Mouse (Mus musculus): Measurements from ENCODE around the gene Eef1g.
A peak's percentile ranks its signal among the peaks of the same experiment; 100 is the strongest.
"Not testable (repeated sequence)": the region's sequence is repeated elsewhere in the genome, so short reads cannot be mapped to it uniquely, and the experiment has no call there.

Gene Eef1g

GRCm38 (mm10) chr19:8953135-8954039, 13.5 kb upstream of the Eef1g start, which contains the start of gene Tut1:
TSS of gene Tut1 (plus strand) at chr19:8953847.
- no peak for TF ChIP-seq NANOG (IDR thresholded peaks at IDR 0.05; ENCODE audit: borderline replicate concordance, low read length)
- TF ChIP-seq CTCF (conservative IDR thresholded peaks at IDR 0.05; ENCODE audit: low read length): no peak
- no peak for TF ChIP-seq POU5F1 (IDR thresholded peaks at IDR 0.05; ENCODE audit: borderline replicate concordance, low read length)

GRCm38 (mm10) chr19:8954171-8954570, 12.7 kb upstream of the Eef1g start:
- no peaks in the 10 kb centered on the region for H3K27me3 ChIP-seq (ENCODE audit: insufficient read depth, low read length)
- H3K4me3 ChIP-seq (replicated peaks; ENCODE audit: low read length): peak overlapping the region; percentile 98
- TF ChIP-seq POU5F1 (IDR thresholded peaks at IDR 0.05; ENCODE audit: borderline replicate concordance, low read length): no peak
- TF ChIP-seq CTCF (conservative IDR thresholded peaks at IDR 0.05; ENCODE audit: low read length): no peak
- no peak for TF ChIP-seq NANOG (IDR thresholded peaks at IDR 0.05; ENCODE audit: borderline replicate concordance, low read length)
- peaks cover 38% of the 10 kb centered on the region for H3K4me1 ChIP-seq (replicated peaks; ENCODE audit: low read depth, low read length)
- H3K9me3 ChIP-seq (ENCODE audit: low read length): no peaks in the 10 kb centered on the region
- peaks cover 82% of the 10 kb centered on the region for H3K36me3 ChIP-seq (ENCODE audit: insufficient read depth, low read length)

More at GRCm38 (mm10) chr19:8953135-8954039, 13.5 kb upstream of the Eef1g start, which contains the start of gene Tut1:
- H3K36me3 ChIP-seq (ENCODE audit: insufficient read depth, low read length): peaks cover 82% of the 10 kb centered on the region
- H3K9me3 ChIP-seq (ENCODE audit: low read length): no peaks in the 10 kb centered on the region
- H3K4me3 ChIP-seq (replicated peaks; ENCODE audit: low read length): peak within 1 kb of the TSS; percentile 98
- H3K4me1 ChIP-seq (replicated peaks; ENCODE audit: low read depth, low read length): peaks cover 42% of the 10 kb centered on the region
- no peaks in the 10 kb centered on the region for H3K27me3 ChIP-seq (ENCODE audit: insufficient read depth, low read length)

DNA sequence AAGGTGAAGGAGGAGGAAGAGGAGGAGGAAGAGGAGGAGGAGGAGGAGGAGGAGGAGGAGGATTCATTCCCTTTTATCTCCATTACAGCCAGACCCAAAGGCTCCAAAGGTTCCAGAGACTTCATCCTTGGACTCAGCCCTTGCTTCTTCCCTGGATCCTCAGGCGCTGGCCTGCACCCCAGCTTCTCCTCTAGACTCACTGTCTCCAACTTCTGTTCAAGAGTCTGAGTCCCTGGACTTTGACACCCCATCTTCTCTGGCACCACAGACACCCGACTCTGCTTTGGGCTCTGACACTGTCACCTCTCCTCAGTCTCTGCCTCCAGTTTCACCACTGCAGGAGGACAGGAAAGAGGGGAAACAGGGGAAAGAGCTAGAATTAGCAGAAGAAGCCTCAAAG, 4.6 kb upstream of the Eef1g start:
- no peak for TF ChIP-seq NANOG (IDR thresholded peaks at IDR 0.05; ENCODE audit: borderline replicate concordance, low read length)
- no peak for TF ChIP-seq POU5F1 (IDR thresholded peaks at IDR 0.05; ENCODE audit: borderline replicate concordance, low read length)
- TF ChIP-seq CTCF (conservative IDR thresholded peaks at IDR 0.05; ENCODE audit: low read length): no peak
- Histone ChIP-seq H3K4me1 (replicated peaks; ENCODE audit: low read depth, low read length) (peaks cover 22% of the 10 kb centered on the region), H3K27me3 (ENCODE audit: insufficient read depth, low read length) (no peaks in the 10 kb centered on the region), H3K4me3 (replicated peaks; ENCODE audit: low read length) (no peak overlapping the region), H3K9me3 (ENCODE audit: low read length) (no peaks in the 10 kb centered on the region), H3K36me3 (ENCODE audit: insufficient read depth, low read length) (peaks cover 91% of the 10 kb centered on the region)

DNA sequence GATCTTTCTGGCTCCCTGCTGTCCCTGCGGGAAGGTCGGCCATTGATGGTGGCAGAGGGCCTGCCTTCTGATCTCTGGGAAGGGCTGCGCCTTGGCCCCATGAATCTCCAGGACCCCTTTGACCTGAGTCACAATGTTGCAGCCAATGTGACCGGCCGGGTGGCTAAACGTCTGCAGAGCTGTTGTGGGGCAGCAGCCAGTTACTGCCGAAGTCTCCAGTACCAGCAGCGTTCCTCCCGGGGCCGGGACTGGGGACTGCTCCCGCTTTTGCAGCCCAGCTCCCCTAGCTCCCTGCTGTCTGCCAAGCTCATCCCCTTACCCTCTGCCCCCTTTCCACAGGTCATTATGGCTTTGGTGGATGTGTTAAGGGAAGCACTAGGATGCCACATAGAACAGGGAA, 1.8 kb upstream of the Eef1g start:
- TF ChIP-seq POU5F1 (IDR thresholded peaks at IDR 0.05; ENCODE audit: borderline replicate concordance, low read length) (no peak), CTCF (conservative IDR thresholded peaks at IDR 0.05; ENCODE audit: low read length) (no peak)
- Histone ChIP-seq H3K36me3 (ENCODE audit: insufficient read depth, low read length) (peaks cover 91% of the 10 kb centered on the region), H3K9me3 (ENCODE audit: low read length) (no peaks in the 10 kb centered on the region), H3K4me1 (replicated peaks; ENCODE audit: low read depth, low read length) (peaks cover 38% of the 10 kb centered on the region), H3K4me3 (replicated peaks; ENCODE audit: low read length) (peak overlapping the region; percentile 83; the same call in 1 of the 2 replicates), H3K27me3 (ENCODE audit: insufficient read depth, low read length) (no peaks in the 10 kb centered on the region)

GRCm38 (mm10) chr19:8965771-8966170, 1.1 kb upstream of the Eef1g start:
- Histone ChIP-seq H3K4me3 (replicated peaks; ENCODE audit: low read length) (peak overlapping the region; percentile 83), H3K36me3 (ENCODE audit: insufficient read depth, low read length) (peaks cover 91% of the 10 kb centered on the region), H3K27me3 (ENCODE audit: insufficient read depth, low read length) (no peaks in the 10 kb centered on the region), H3K9me3 (ENCODE audit: low read length) (no peaks in the 10 kb centered on the region), H3K4me1 (replicated peaks; ENCODE audit: low read depth, low read length) (peaks cover 45% of the 10 kb centered on the region)
- no peak for TF ChIP-seq POU5F1 (IDR thresholded peaks at IDR 0.05; ENCODE audit: borderline replicate concordance, low read length)
- no peak for TF ChIP-seq NANOG (IDR thresholded peaks at IDR 0.05; ENCODE audit: borderline replicate concordance, low read length)
- no peak for TF ChIP-seq CTCF (conservative IDR thresholded peaks at IDR 0.05; ENCODE audit: low read length)

- TF ChIP-seq CTCF (conservative IDR thresholded peaks at IDR 0.05; ENCODE audit: low read length) (no peak), NANOG (IDR thresholded peaks at IDR 0.05; ENCODE audit: borderline replicate concordance, low read length) (no peak), POU5F1 (IDR thresholded peaks at IDR 0.05; ENCODE audit: borderline replicate concordance, low read length) (no peak)
- H3K9me3 ChIP-seq (ENCODE audit: low read length): no peaks in the 10 kb centered on the region
- peak overlapping the region; percentile 83 for H3K4me3 ChIP-seq (replicated peaks; ENCODE audit: low read length)
- H3K27me3 ChIP-seq (ENCODE audit: insufficient read depth, low read length): no peaks in the 10 kb centered on the region
- H3K36me3 ChIP-seq (ENCODE audit: insufficient read depth, low read length): peaks cover 91% of the 10 kb centered on the region
- peaks cover 49% of the 10 kb centered on the region for H3K4me1 ChIP-seq (replicated peaks; ENCODE audit: low read depth, low read length)
Measured at GRCm38 (mm10) chr19:8966198-8966589, 647 bp upstream of the Eef1g start.

DNA sequence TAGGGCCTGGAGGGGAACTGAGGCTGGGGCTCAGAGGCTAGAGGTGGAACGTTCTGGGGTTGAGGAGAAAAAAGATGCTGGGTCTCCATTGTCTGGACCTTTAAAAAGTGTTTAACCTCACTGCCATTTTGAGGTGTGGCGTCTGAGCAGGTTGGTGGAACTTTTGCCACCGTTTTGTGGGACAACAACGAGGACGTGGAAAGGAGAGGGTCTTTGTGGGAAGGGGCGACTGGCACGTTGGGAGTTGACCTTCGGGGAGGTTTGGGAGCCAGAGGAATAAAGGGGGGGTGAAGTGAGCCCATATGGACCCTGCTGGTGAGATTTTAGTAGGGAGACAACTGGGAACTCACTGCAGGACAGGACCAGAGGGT, 517 bp downstream of the Eef1g start:
- Histone ChIP-seq H3K4me1 (replicated peaks; ENCODE audit: low read depth, low read length) (peaks cover 61% of the 10 kb centered on the region), H3K9me3 (ENCODE audit: low read length) (no peaks in the 10 kb centered on the region), H3K36me3 (ENCODE audit: insufficient read depth, low read length) (peaks cover 91% of the 10 kb centered on the region), H3K27me3 (ENCODE audit: insufficient read depth, low read length) (no peaks in the 10 kb centered on the region), H3K4me3 (replicated peaks; ENCODE audit: low read length) (peak overlapping the region; percentile 100)
- TF ChIP-seq NANOG (IDR thresholded peaks at IDR 0.05; ENCODE audit: borderline replicate concordance, low read length) (no peak), POU5F1 (IDR thresholded peaks at IDR 0.05; ENCODE audit: borderline replicate concordance, low read length) (no peak), CTCF (conservative IDR thresholded peaks at IDR 0.05; ENCODE audit: low read length) (no peak)

GRCm38 (mm10) chr19:8967893-8968292, 1.1 kb downstream of the Eef1g start:
- H3K36me3 ChIP-seq (ENCODE audit: insufficient read depth, low read length): peaks cover 91% of the 10 kb centered on the region
- peak overlapping the region; percentile 100 for H3K4me3 ChIP-seq (replicated peaks; ENCODE audit: low read length)
- no peak for TF ChIP-seq CTCF (conservative IDR thresholded peaks at IDR 0.05; ENCODE audit: low read length)
- TF ChIP-seq NANOG (IDR thresholded peaks at IDR 0.05; ENCODE audit: borderline replicate concordance, low read length): no peak
- no peak for TF ChIP-seq POU5F1 (IDR thresholded peaks at IDR 0.05; ENCODE audit: borderline replicate concordance, low read length)
- no peaks in the 10 kb centered on the region for H3K9me3 ChIP-seq (ENCODE audit: low read length)
- peaks cover 66% of the 10 kb centered on the region for H3K4me1 ChIP-seq (replicated peaks; ENCODE audit: low read depth, low read length)
- no peaks in the 10 kb centered on the region for H3K27me3 ChIP-seq (ENCODE audit: insufficient read depth, low read length)

- not testable (repeated sequence) for H3K27me3 ChIP-seq (ENCODE audit: insufficient read depth, low read length)
Measured at GRCm38 (mm10) chr19:8972491-8972890, 5.7 kb downstream of the Eef1g start.

More at GRCm38 (mm10) chr19:8972491-8972890, 5.7 kb downstream of the Eef1g start:
- peaks cover 100% of the 10 kb centered on the region for H3K36me3 ChIP-seq (ENCODE audit: insufficient read depth, low read length)
- peaks cover 90% of the 10 kb centered on the region for H3K4me1 ChIP-seq (replicated peaks; ENCODE audit: low read depth, low read length)
- peak overlapping the region; percentile 24; the same call in 1 of the 2 replicates for H3K4me3 ChIP-seq (replicated peaks; ENCODE audit: low read length)
- H3K9me3 ChIP-seq (ENCODE audit: low read length): not testable (repeated sequence)
